Mouse (Mus musculus) stomach, adult 2 months (tissue): ENCODE measurements around the gene Olfr697. TPM values are rescaled to one million over a fixed set of nuclear protein-coding genes. Genes with fewer than 3 reads are reported as not detected.

Source experiments
- polyA plus RNA-seq: library from polyadenylated mRNA; depleted of rRNA; stranded (reverse); fragments of >200 nt; gene quantifications from 2 replicates; pipeline ENCODE4 v1.2.3, GENCODE M21; 2012; rRNA removed

Gene Olfr697
- not detected in 2 replicates for polyA plus RNA-seq

DNA sequence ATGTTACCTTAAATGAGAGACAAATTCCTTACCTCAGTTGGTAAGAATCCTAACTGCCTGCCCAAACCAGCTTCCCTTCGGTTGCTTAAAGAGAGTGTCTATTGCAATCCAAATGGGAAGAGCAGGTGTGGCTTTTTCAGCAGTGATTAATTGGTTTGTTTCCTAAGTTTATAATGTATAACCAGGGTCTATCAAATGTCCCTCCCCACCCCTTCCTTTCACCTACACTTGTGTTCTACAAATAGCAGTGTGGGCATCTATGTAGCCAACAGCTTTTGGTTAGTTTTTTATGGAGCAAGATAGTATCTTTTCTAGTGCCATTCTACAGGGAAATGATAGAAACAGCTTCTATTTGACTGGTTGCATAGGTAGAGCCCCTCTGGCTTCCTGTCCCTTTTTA is at the start of gene Olfr697:
TSS of gene Olfr697 (minus strand) at position 101 of the 400 bp plus-strand sequence.

DNA sequence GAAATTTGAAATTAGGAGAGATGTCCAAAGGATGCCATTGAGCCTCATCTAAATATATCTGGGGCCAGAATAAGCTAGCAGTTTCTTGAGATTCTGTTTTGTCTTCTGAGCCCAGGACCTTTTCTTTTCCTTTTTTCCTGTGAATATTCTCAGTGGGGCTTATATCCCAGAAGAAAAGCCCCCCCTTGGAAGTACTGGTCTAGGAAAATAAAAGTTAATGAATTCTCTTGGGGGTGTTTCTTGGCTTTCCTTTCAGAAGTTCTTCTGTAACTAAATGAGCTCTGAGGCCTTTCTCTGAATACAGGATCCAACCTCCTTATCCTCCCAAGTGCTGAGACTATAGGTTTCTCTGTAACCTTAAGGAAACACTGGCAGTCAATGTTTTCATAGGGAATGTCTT is 13.1 kb upstream of the Olfr697 start, which contains the start of gene Olfr698:
TSS of gene Olfr698 (minus strand) at position 101 of the 400 bp plus-strand sequence.

DNA sequence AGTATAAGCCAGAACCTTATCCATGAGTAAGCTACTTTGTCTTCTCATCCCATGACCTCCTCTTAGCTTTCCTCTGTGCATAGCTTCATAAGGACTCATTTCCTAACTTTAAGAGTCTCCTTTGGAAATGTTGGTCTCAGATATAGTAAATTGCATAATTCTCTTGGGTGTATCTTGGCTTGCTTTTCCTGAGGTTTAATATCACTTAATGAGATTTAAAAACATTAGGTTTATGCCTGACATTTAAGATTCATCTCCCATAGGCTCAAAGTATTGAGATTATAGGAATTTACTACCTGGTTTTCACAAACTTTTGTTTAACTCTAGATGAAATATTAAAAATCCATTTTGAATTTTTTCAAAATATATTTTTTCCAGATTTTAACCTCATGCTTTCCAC is 25.9 kb downstream of the Olfr697 start, which contains the start of gene Olfr695:
TSS of gene Olfr695 (minus strand) at position 101 of the 400 bp plus-strand sequence.

DNA sequence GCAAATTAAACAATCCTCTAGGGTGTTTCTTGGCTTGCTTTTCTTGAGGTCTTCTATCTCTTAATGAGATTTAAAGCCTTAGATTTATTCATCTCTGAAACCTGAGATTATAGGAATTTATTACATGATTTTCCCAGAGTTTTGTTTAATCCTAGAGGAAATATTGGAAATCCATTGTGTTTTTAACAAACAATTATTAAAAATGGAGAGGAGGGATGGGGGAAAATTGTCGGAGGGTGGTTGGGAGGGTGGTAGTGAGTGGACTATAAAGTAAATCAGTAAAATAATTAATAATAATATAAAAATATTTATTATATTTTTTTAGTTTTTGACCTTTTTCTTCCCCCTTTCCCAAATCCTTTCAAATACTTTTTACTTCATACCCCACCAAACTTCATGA is 50.5 kb downstream of the Olfr697 start, which contains the start of gene Olfr694:
TSS of gene Olfr694 (minus strand) at position 101 of the 400 bp plus-strand sequence.

Other genes starting within 250 kb of the Olfr697 start
- not detected in 2 replicates for gene Olfr693, start 61.9 kb downstream of the Olfr697 start, polyA plus RNA-seq
- gene Olfr694, start 50.6 kb downstream of the Olfr697 start, polyA plus RNA-seq: not detected in 2 replicates
- not detected in 2 replicates for gene Olfr695, start 26.0 kb downstream of the Olfr697 start, polyA plus RNA-seq
- not detected in 2 replicates for gene Olfr698, start 13.0 kb upstream of the Olfr697 start, polyA plus RNA-seq
- gene Olfr699, start 50.8 kb upstream of the Olfr697 start, polyA plus RNA-seq: not detected in 2 replicates
- gene Olfr700, start 66.4 kb upstream of the Olfr697 start, polyA plus RNA-seq: not detected in 2 replicates
- gene Olfr701, start 71.7 kb upstream of the Olfr697 start, polyA plus RNA-seq: not detected in 2 replicates
- not detected in 2 replicates for gene Olfr702, start 91.5 kb upstream of the Olfr697 start, polyA plus RNA-seq
- gene Olfr703, start 100.9 kb upstream of the Olfr697 start, polyA plus RNA-seq: not detected in 2 replicates
- not detected in 2 replicates for gene Olfr704, start 120.7 kb upstream of the Olfr697 start, polyA plus RNA-seq
- not detected in 2 replicates for gene Olfr705, start 134.4 kb upstream of the Olfr697 start, polyA plus RNA-seq
- not detected in 2 replicates for gene Olfr706, start 145.7 kb upstream of the Olfr697 start, polyA plus RNA-seq
- not detected in 2 replicates for gene Olfr707, start 158.8 kb upstream of the Olfr697 start, polyA plus RNA-seq
- not detected in 2 replicates for gene Olfr1532-ps1, start 165.6 kb upstream of the Olfr697 start, polyA plus RNA-seq
- gene Olfr709-ps1, start 189.8 kb upstream of the Olfr697 start, polyA plus RNA-seq: not detected in 2 replicates
- not detected in 2 replicates for gene Olfr710, start 205.9 kb upstream of the Olfr697 start, polyA plus RNA-seq
- gene Olfr6, start 221.5 kb upstream of the Olfr697 start, polyA plus RNA-seq: not detected in 2 replicates
- not detected in 2 replicates for gene Olfr711, start 233.0 kb upstream of the Olfr697 start, polyA plus RNA-seq